Mouse (Mus musculus) bone marrow, adult 2 months (tissue): ENCODE data around the gene Dnm2.

Experiments
- CTCF ChIP-seq: fragments of 200-500 bp; IDR thresholded peaks from 2 replicates; pipeline ENCODE4 v1.5.1; 2011; ENCODE audit warnings: low read length, control low read depth; ENCODE audit not compliant: control insufficient read depth, insufficient read depth
- POLR2A ChIP-seq: fragments of 200-500 bp; IDR thresholded peaks from 2 replicates; pipeline ENCODE4 v1.6.1; 2011; ENCODE audit warnings: low read depth, mild to moderate bottlenecking, control low read depth, low read length, borderline replicate concordance; ENCODE audit not compliant: control insufficient read depth

- TF ChIP-seq POLR2A (no peak), CTCF (no peak)
These were observed 69.2 kb downstream of the Dnm2 start for GRCm38 (mm10) chr9:21493907-21494306.
